Mouse (Mus musculus) frontal cortex, postnatal 10 days (tissue): ENCODE measurements at regions not wholly inside any gene's neighbourhood (a gene's known extent, or its start where the extent isn't known, plus 50 kb on each side); places are given as distances from the start of the nearest gene placed in this dataset.
A peak's percentile ranks its signal among the peaks of the same experiment; 100 is the strongest.

Experiments
- DNase-seq, 2 experiments: peaks; one replicate each; pipeline ENCODE4 v3.0.0; 2022; ENCODE audit warnings: low spot score in 2 of 2, mixed read lengths in 1 of 2

GRCm38 (mm10) chr3:62985033-62985432 is 256.3 kb upstream of the Mme start:
- DNase-seq, result no peak

- DNase-seq, result no peak
These were observed 264.4 kb upstream of the Mme start for GRCm38 (mm10) chr3:62976906-62977305.

- DNase-seq, result no peak
These were observed 278.1 kb upstream of the Mme start for GRCm38 (mm10) chr3:62963244-62963643.

GRCm38 (mm10) chr3:62962608-62963007 is 278.7 kb upstream of the Mme start:
- DNase-seq, result no peak

GRCm38 (mm10) chr3:62945356-62945755 is 296.0 kb upstream of the Mme start:
- DNase-seq, result no peak

GRCm38 (mm10) chr3:62938601-62939000 is 302.7 kb upstream of the Mme start:
- DNase-seq, result no peak

- peak in 1 of 2 experiments; percentile 7 for DNase-seq
These were observed 316.9 kb upstream of the Mme start for GRCm38 (mm10) chr3:62924441-62924840.

- DNase-seq, result no peak
These were observed 312.0 kb upstream of the Gpr149 start for GRCm38 (mm10) chr3:62916899-62917298.

- DNase-seq, result no peak
These were observed 280.2 kb upstream of the Gpr149 start for GRCm38 (mm10) chr3:62885104-62885503.

GRCm38 (mm10) chr3:62882310-62883073 is 277.6 kb upstream of the Gpr149 start:
- DNase-seq, result no peak

GRCm38 (mm10) chr3:62860731-62861130 is 255.8 kb upstream of the Gpr149 start:
- DNase-seq, result peak; percentile 5 to 9

GRCm38 (mm10) chr3:62835695-62836476 is 230.9 kb upstream of the Gpr149 start:
- DNase-seq, result no peak

GRCm38 (mm10) chr3:62823892-62824291 is 219.0 kb upstream of the Gpr149 start:
- no peak for DNase-seq

- DNase-seq, result no peak
These were observed 196.1 kb upstream of the Gpr149 start for GRCm38 (mm10) chr3:62801044-62801443.

GRCm38 (mm10) chr3:62786233-62786632 is 181.3 kb upstream of the Gpr149 start:
- no peak for DNase-seq
